Mouse (Mus musculus) thymus, postnatal 14 days (tissue): ENCODE results near the gene Kif13a.

Experiments used
- DNase-seq: peaks from one replicate; pipeline ENCODE4 v3.0.0; 2021

Kif13a gene

GRCm38 (mm10) chr13:46765361-46765760 is 164.3 kb downstream of the Kif13a start:
- no peak for DNase-seq

DNA sequence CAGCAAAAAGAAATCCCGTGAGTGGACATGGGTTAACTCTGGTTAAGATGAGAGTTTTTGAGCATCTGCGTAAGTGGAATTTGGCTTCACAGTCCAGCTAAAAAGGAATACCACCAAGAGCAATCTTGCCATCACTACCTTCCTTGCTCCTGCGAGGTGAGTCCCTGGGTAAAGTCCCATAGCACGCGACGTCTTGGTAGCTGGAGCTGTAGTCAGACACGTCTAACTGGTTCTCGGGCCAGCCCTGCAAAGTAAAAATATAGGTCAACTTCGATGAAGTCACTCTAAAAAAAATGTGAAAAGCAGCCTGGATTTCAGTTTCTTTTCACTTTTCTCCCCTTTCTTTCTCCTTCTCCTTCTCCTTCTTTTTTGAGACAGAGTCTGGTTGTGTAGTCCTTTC is 166.5 kb downstream of the Kif13a start:
- no peak for DNase-seq

- DNase-seq, result no peak
Measured at GRCm38 (mm10) chr13:46760921-46761320, 168.7 kb downstream of the Kif13a start.

GRCm38 (mm10) chr13:46759281-46759809 is 170.3 kb downstream of the Kif13a start:
- no peak for DNase-seq

GRCm38 (mm10) chr13:46758627-46759026 is 171.0 kb downstream of the Kif13a start:
- DNase-seq, result no peak

- no peak for DNase-seq
Measured at GRCm38 (mm10) chr13:46757946-46758345, 171.7 kb downstream of the Kif13a start.

DNA sequence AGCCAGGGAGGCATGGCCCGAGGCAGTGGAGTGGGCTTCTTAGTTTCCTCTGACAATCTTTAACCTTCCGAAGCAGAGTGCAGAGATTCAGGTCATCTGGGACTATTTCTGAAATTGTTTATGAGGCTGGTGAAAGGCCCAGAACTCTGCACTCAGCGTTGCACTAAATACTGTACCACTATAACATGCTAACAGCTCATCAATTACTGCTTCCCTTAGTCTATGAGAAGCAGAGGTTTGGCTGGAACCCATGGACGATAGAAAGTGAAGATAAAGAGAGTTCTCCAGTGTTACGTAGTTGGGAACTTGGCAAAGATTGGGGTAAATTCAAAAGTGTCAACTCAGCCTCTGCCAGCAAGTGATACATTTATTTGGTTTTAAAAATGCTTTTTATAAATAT is 176.4 kb downstream of the Kif13a start:
- no peak for DNase-seq

DNA sequence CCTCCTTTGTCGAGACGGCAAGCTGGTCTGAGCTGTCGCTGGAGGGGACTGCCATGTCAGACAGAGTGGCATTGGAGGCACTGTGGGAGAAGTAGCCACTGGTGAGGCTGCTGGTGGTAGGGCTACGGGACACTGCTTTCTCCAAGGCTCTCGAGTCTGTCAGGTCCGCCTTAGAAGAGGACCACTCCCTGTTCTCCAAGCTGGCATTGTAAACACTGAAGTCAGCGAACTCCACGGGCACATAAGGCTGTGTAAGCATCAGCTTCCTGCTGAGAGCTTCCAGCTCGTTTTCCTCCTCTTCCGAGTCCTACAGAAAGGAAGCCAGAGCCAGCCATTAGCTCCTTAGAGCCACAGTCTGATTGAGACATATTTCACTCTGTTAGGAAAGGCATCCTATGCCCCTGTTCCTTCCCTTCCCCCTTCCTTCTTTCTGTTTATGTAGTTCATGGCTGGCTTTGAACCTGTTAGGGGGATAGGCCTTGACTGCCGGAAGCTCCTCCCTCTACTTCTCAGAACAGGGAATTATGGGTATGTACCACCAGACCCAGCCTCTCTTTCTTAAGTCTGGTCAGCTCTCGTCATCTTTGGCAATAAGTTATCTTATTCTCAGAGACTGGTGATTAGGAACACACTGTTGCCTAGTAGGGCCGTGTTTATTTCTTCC is 177.0 kb downstream of the Kif13a start:
- no peak for DNase-seq

GRCm38 (mm10) chr13:46748138-46748873 is 181.4 kb downstream of the Kif13a start:
- DNase-seq, result no peak

- DNase-seq, result no peak
Measured at GRCm38 (mm10) chr13:46743821-46744220, 185.8 kb downstream of the Kif13a start.

DNA sequence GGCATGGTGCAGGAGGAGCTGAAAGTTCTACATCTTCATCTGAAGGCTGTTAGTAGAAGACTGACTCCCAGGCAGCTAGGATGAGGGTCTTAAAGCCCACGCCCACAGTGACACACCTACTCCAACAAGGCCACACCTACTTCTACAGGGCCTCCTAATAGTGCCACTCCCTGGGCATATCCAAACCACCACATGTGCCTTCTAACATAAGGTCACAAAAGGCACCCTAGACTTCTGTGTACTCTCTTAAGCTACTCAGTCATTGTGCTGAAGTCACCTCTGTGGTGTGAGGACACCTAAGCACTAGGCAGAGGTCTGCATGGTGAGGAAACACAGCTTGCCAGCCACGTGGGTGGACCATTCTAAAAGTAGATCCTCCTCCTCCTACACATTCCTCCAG is 187.3 kb downstream of the Kif13a start:
- DNase-seq, result no peak

- DNase-seq, result no peak
Measured at GRCm38 (mm10) chr13:46739426-46739825, 190.2 kb downstream of the Kif13a start.

DNA sequence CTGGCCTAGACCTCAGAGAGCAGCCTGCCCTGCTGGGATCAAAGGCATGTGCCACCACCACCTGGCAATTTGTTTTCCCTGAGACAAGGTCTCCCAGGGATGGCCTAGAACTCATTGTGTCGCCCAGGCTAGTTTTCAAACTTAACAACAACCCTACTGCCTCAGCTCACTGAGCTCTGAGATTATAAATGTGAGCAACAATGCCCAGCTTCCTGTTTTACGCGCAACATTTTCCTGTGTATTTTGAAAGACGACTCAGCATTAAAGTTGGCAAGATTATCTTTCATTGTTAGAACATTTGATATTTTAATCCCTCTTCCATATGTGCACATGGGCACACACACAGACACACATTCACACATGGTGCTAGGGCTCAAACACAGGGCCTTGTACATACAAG is 192.2 kb downstream of the Kif13a start:
- no peak for DNase-seq

DNA sequence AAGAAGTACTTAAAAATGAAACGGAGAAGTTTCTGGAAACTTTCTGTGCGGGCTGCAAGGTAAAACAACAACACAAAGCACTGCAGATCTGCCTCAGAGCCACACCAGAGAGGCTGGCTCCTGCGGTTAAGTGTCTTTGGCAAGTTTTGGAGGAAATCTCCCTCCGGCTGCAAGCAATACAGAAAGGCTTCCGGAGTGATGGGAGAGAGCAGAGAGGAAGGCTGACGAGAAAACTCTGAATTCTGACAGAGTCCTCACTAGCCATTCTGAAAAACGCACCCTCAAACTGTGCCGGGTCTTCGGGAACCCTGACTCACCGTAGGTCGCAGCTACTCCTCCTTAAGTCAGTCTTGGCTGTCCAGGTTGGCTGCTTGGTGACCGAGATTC is 193.2 kb downstream of the Kif13a start:
- DNase-seq, result peak; percentile 64

DNA sequence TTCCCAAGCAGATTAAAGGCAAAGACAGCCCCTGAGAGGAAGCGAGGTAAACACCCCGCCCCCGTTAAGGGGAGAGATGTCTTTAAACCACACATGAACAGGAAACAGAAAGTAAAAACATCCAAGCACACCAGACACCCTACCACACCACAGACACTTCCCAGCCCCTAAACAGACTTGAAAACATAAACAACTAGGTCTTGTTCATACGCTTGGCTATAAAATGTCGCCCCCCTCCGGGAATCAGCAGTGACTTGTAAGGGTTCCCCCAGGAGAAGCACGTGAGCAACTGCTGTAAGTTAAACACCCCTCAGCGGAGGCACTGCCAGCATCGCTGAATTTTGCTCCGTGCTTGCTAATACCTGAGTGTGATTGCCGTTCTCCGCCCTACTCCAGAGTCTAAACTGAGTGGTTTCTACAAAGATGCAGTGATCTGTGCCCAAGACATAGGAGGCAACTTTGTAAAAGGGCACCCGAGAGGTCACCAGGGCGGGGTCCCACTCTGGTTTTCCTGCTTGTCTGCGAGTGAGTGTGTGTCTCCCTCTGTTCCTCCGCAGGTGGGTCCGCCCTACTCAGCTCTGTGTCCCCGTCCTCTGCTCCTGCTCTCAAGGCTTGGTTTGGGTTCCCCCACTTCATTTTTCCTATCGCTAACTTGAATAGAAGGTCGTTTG is 193.7 kb downstream of the Kif13a start:
- peak; percentile 86 for DNase-seq

- no peak for DNase-seq
Measured at GRCm38 (mm10) chr13:46735219-46735807, 194.4 kb downstream of the Kif13a start.

DNA sequence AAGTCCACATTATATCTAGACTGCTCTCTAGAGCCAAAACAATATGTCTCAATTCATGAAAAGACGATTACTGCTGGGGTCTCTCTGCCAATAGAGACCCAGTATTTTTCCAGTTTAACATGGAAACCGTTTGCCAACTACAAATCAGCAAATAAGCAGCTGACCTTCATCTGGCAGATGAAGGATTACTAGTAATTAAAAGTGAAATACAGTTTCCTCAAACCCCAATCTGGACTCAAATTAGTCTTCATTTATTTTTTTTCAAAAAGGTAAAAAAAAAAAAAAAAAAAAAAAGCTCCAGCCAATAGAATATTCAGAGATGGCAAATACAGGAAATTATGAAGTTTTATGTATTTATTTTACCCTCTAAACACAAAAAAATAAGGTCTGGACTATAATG is 199.7 kb downstream of the Kif13a start:
- no peak for DNase-seq

GRCm38 (mm10) chr13:46728411-46728810 is 201.3 kb downstream of the Kif13a start:
- no peak for DNase-seq

GRCm38 (mm10) chr13:46727837-46728268 is 201.8 kb downstream of the Kif13a start, which contains the start of gene Nup153:
Gene Nup153 (minus strand): TSS chr13:46727940.
- peak; percentile 100 for DNase-seq

- peak; percentile 74 for DNase-seq
Measured at GRCm38 (mm10) chr13:46727038-46727836, 202.4 kb downstream of the Kif13a start.

GRCm38 (mm10) chr13:46726288-46727037 is 203.2 kb downstream of the Kif13a start:
- DNase-seq, result peak; percentile 60

DNA sequence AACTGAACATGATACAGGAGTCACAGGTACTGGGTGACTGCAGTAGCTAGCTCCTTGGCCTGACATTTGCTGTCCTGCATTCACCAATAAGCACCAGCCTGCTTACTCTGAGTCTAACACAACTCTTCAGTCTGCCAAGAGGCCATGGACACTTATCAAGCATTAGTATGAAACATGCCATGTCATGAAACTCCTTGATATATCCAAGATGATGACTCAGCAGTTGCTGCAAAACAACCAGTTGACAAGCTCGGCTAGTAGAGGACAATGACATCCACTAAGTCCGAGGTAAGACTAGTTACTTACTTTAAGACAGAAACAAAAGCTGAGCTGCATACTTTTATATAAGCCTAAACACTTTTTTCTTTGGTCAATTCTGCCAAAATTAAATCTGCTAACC is 204.4 kb downstream of the Kif13a start:
- DNase-seq, result no peak
